Mouse (Mus musculus) mesoderm, embryonic 11.5 days (tissue): ENCODE measurements at regions not wholly inside any gene's neighbourhood (a gene's known extent, or its start where the extent isn't known, plus 50 kb on each side); places are given as distances from the start of the nearest gene placed in this dataset.
A peak's percentile ranks its signal among the peaks of the same experiment; 100 is the strongest.
"Not testable (repeated sequence)": the region's sequence is repeated elsewhere in the genome, so short reads cannot be mapped to it uniquely, and the experiment has no call there.

ENCODE experiments used
- DNase-seq: peaks from one replicate; pipeline ENCODE4 v3.0.0-alpha.2; 2012; ENCODE audit warnings: low read depth, low spot score

GRCm38 (mm10) chr11:12589757-12590373 is 125.1 kb upstream of the Cobl start:
- no peak for DNase-seq

DNA sequence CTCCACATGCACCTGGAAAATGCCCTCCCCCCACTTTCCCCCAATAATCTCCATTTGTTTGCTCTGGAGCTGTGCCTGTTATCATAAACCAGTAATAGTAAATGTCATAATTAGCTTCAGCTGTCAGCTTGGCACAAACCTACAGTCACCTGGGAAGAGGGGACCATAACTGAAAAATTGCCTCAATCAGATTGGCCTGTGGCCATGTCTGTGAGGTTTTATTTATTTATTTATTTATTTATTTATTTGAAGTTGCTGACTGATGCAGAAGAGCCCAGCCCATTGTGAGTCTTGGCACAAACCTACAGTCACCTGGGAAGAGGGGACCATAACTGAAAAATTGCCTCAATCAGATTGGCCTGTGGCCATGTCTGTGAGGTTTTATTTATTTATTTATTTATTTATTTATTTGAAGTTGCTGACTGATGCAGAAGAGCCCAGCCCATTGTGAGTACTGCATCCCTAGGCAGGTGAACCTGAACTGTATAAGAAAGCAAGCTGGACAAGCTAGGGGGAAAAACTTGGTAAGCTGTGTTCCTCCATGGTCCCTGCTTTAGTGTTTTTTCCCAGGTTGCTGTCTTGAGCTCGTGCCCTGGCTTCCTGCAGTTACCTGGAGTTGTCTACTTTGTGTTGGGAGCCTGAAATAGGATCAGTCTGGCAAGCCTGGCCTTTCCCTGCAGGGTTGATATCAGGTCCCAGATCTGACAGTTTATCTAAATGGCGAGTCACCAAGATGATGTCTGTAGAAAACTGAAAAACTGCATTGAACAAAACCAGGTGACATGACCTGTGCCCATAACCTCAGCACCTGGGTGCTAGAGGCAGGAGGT is 120.3 kb upstream of the Cobl start:
- DNase-seq: not testable (repeated sequence)

- DNase-seq: peak; percentile 59
These were observed 114.3 kb upstream of the Cobl start for GRCm38 (mm10) chr11:12578999-12579576.

DNA sequence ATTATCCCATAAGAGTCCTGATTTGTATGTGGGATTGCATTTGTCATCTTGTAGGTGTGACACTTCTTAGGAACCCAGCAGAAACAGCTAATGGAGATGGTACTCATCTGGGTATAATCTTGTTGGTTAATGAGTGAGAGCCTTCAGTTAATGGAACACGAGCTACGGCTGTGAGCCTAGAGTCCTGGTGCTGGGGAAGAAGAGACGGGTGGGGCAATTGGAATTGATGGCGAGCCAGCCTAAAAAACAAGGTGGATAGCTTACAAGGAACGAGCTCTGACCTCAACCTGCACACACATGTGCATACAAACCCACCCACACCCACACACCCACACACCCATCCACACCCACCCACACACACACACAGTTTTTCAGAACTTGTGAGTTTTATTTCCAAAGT is 94.9 kb upstream of the Cobl start:
- DNase-seq: no peak

- peak; percentile 71 for DNase-seq
These were observed 94.4 kb upstream of the Cobl start for GRCm38 (mm10) chr11:12558995-12559633.

DNA sequence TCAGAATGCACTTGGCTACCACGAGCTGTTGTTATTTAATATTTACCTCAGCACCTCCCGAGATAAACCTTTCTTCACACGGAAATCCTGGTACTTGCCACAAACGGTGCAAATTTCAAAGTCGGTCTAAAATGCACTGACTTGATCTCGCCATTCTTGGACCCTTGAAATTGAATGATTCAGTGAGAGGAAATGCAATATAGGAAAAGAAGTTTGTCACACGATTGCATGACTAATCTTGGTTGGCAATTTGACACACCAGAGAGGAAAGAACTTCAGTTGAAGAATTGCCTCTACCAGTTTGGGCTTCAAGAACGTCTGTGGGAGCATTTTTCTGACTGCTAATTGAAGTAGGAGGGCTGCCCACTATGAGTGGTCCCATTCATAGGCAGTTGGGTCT is 93.4 kb upstream of the Cobl start:
- DNase-seq: no peak

- DNase-seq: no peak
These were observed 81.0 kb upstream of the Cobl start for GRCm38 (mm10) chr11:12545771-12546170.

GRCm38 (mm10) chr11:12543042-12543441 is 78.3 kb upstream of the Cobl start:
- DNase-seq: no peak

DNA sequence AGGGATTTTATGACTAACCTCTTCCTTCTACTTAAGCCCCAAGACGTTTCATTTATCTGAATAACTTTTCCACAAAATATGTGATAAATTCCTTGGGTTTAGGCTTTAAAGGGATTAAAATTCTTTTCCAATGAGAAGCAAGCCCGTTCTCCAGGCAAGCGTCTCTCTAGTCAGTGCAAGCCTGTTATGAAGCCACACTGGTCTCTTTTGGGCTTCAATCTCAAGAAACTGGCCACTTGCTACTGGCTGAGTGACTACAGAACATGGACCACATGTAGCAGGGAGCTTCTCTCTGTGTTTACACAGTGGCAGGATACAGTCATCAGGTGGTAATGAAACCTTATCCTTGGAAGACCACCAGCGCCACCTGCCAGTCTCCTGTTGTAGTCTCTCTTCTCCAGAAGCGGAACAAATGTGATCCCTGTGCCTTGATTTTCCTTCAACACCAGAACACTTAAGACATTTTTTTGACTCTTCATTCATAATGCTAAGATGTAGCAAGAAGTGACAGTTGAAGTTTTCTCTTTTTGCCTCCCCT is 75.6 kb upstream of the Cobl start:
- DNase-seq: no peak

GRCm38 (mm10) chr11:12535063-12535462 is 70.3 kb upstream of the Cobl start:
- peak; percentile 82 for DNase-seq

DNA sequence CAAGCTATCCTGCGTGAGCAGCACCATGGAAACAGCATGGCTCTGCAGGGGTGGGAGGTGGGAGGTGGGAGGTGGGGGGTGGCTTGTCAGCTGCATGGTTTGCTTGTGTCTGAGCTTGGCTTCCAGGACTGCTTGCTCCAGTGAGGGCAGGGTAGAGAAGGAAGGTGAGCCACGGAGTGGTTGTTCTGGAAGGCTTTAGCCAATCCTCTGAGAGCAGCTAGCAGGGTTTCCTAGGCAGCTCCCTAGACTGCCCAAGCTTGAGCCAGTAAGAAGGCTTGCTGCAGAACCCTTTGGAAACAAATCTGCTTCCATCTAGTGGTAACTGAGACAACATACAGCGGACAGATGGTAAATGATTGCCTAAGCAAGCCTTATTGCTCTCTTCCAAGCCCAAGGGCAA is 67.5 kb upstream of the Cobl start:
- DNase-seq: peak; percentile 83

DNA sequence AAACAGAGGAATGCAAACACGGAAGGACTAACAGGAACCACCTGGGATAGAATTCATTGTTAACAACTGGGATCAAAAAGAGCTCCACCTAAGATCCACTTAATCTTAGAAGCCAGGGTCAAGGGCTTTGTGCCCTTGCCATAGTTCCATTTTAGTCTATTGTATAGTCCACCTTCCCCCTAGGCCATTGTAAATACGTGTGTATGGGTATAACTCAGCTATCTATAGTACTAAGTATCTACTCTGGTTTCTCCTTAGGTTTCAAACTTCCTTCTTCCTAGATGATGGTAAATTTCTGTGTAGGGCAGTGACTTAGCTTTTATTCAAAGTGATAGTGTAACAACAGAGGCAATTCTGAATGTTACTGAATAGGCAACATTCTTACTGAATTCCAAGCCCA is 57.3 kb upstream of the Cobl start:
- DNase-seq: not testable (repeated sequence)

DNA sequence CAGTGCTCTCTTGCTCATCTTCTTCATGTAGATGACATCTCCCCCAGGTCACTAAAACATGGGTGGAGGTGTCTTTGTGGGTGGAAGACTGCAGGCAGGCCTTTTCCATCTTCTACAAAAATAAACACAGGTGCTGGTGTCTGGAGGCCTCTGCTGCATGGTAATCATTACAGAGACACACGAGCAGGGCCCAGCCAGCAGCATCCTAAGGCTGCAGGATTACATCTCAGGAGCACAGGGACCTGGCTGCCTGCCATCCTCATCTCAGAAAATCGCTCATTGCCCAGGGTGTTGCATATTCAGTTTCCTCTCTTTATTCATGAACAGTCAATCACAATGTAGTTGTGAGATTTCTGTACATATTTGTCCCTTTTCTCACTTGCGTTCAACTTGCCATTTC is 56.5 kb upstream of the Cobl start:
- DNase-seq: no peak

DNA sequence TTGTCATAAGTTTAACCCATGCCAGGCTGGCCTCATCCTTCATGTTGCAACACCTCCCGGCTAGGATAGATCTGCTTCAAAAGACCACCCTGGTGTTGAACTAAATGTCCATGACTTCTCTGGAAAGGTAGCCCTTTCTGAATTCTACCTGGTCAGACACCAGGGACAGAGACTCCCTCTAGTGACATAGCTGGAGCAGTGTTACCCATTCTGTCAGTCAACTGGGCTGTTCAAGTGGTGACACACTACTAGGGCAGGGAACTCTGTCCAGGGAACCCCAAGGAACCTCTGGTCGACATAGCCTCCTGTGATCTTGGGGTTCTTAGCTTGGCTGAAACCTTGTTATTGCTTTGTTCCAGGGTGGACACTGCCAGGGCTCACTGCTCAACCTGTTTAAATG is 51.6 kb upstream of the Cobl start:
- no peak for DNase-seq
